Mouse (Mus musculus): ENCODE data around the gene Ppp6r2.

The Ppp6r2 gene

DNA sequence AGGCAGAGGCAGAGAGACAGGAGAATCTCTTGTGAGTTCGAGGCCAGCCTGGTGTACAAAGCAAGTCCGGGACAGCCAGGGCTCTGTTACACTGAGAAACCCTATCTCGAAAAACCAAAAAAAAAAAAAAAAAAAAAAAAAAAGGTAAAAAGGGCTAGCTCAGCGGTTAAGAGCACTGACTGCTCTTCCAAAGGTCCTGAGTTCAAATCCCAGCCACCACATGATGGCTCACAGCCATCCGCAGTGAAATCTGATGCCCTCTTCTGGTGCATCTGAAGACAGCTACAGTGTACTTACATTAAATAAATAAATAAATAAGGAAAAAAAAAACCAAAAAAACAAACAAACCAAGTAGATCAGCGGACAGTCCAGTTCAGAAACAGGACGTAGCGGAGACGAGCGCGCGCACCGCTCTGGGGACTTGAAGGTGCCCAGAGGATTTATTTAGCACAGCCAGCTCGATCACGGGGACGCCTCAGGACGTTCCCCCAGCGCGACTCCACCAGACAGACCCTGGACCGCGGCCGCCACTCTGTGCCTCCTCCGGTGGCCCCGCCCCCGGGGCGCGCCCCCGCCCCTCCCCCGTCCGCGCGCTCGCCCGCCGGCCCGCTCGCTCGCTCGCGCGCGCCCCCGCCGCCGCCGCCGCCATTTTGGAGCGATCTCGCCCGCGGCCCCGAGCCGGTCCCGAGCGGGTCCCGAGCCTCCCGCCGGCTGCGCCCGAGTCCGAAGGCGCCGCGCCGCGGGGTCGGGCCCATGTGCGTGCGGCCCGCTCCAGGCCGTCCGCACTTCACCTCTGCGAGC, at the start of gene Ppp6r2:
Ppp6r2 (plus strand) TSS at position 639 of the 801 bp plus-strand sequence.
- peak; percentile 84 for DNase-seq

GRCm38 (mm10) chr15:89165478-89165877, 45.9 kb upstream of the Ppp6r2 start:
- no peak for DNase-seq

- DNase-seq = no peak
Observed at GRCm38 (mm10) chr15:89168922-89169321, 42.4 kb upstream of the Ppp6r2 start.

DNA sequence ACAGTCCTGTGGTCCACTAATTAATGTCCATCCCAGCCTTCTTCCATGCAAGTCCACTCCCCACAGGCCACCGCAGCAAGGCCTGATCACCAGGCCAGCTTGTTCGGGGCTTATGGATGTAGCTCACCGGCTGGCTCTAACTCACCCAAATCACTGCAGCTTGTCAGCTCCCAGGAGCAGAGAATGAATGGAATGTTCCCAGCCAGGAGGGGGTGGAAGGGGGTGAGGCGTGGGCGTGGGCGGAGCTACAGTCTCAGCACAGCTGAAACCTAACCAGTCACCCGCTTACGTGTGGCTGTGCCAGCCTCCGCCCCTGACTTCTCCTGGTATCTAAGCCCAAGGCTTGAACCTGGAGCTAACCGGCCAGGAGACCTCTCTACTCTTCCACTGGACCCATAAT, 41.9 kb upstream of the Ppp6r2 start:
- DNase-seq = peak; percentile 94

GRCm38 (mm10) chr15:89170102-89170501, 41.3 kb upstream of the Ppp6r2 start:
- peak; percentile 72 for DNase-seq

DNA sequence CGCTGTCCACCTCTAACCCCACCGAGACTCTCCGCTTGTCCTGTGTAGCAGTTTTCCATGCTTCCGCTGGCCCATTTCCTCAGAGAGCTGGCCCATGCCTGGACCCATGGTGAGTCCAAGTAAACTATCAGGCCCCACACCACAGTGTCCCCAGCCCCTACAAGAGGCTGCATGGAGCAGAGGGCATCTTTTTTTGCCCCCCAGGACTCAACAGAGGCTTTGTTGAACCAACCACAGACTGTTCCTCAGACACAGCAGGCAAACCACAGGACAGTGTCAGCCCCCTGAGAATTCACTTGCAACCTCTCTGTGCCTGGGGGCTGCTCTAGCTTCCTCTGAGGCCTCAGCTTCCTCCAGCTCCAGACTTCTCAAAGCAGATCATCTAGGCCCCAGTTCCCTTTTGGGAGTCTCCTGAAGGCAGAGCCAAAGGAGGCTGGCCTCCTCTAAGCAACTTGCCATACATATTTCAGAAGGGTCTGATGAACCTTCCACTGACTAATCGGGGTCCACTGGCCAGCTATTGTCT, 39.8 kb upstream of the Ppp6r2 start:
- no peak for DNase-seq

DNA sequence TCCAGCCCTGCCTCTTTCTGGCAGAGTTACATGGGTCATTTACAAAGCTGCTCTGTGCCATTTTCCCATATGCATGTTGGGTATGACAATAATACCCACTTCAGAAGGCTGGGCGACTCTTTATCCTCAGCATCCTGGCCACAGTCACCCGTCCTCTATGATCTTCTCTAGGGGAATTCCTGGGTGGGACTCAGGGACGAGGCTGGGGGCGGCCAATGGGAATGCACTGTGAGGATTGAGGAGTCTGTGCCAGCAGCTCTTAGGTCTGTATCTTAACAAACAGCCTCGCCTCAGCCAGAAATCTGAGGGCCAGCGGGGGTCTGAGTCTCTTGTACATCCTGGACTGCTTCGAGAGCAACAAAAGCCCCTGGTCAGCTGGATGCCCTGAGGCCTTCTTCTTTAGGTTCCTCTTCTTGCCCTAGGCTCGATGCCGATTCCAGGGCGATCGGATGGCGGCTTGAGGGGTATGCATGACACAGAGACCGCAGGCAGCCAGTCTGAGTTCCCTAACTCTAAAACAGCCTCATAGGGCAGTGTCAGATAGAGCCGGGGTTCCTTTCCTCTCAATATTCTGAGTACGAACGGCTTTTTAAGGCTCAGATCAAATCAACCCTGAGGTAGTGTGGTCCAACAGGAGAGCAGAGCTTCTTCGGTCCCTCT, 38.9 kb upstream of the Ppp6r2 start:
- no peak for DNase-seq

GRCm38 (mm10) chr15:89173024-89173905, 38.1 kb upstream of the Ppp6r2 start:
- peak; percentile 82 for DNase-seq

DNA sequence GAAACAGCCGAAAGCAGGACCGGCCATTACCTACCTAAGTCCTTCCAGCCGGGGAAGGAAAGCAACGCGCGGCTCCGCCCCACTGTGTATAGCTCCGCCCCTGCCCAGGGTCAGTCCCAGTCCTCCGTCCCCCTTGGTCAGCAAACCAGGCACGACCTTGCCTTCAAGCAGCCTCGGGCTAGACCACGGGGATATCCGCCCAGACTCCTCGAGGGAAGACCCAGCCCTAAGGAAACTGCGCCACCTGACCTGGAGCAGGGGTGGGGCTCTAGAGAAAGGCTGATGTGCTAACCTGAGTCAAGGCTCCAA, 37.5 kb upstream of the Ppp6r2 start:
- DNase-seq = peak; percentile 88

DNA sequence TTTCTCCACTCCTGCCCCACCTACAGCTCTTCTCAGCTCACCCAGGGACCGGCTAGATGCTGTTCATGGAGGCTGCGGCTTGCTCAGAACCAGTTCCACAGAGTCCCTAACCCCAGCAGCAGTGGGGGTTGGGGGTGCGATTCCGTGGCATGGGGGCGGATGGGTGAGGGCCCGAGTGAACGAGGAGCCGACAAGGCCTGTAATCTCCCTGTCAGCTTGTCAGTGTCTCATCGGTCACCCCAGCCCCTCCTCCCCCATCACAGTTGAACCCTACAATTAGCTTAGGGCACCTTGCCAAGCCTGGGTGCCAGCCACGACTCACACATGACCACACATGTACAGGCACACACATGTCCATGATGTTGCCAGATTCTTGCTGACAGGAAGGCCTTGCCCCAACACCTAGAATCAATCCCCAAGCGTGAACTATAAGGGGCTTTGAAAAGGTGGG, 36.4 kb upstream of the Ppp6r2 start:
- DNase-seq = peak; percentile 57

GRCm38 (mm10) chr15:89175411-89176155, 35.8 kb upstream of the Ppp6r2 start:
- DNase-seq = no peak

DNA sequence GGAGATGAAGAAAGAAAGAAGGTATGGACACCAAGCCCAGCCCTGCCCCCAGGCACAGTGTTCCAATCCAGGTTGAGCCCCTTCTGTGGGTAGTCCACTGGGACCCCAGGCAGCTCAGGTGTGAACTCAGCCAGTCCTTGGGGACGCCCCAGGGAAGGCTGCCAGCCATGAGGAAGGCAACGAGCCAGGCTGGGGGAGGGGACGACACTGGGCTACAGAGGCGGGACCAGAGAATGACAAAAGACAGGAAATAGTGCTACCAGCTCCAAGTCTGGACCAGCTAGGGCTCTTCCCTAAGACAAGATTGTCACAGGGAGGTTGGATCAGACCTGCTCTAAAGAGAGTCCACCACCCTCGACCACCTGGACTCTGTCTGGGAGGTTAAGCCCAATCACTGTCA, 34.2 kb upstream of the Ppp6r2 start:
- peak; percentile 96 for DNase-seq

- DNase-seq = no peak
Observed at GRCm38 (mm10) chr15:89177576-89178259, 33.6 kb upstream of the Ppp6r2 start.

DNA sequence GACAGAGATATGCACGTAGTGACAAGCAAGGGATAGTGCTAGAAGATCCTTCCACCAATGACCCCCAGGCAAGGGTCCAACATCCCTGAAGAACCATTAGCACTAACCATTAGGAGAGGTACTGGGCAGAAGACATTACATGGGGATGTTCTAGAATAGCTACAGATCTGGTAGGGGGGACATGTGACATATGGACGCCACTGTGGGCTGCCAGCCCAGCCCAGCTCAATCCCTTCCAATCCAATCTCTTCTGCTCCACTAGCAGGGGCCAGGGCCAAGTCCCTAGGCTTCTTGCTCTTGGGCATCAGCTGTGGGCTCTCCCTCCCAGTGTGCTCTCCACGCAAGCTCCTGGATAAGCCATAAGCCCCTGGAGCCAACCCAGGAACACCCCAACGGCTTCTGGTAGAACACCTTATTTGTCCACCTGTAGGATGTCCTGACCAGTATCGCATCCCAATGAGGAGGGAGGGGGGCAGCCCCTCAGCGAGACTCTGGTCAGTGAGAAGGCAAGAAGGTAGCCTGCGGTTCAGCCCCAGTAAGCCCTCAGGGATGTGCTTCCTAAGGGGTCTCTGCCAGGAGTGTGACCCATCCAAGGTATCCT, 33.0 kb upstream of the Ppp6r2 start:
- no peak for DNase-seq

GRCm38 (mm10) chr15:89178954-89179629, 32.3 kb upstream of the Ppp6r2 start:
- DNase-seq = peak; percentile 87

- DNase-seq = no peak
Observed at GRCm38 (mm10) chr15:89179630-89179964, 31.8 kb upstream of the Ppp6r2 start.

DNA sequence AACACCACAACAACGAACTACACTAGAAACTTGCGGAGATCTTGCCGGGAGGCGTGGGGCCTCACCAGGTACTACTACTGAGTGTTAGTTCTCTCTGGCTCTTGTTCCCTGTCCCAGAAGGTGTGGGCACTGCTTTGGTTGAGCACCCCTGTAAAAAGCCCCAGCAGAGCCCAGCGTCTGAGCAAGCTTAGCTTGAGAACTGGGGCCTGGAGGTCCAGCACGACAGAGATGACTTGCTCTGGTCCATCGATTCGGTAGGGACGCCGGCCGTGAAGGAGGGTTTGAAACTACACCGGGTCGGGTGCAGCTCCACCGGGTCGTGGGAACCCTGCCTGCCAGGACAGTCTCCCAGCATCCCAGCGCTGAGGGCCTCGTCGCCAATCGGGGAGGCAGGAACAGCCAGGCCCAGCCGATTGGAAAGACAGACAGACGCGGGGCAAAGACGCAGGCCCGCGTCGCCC, 31.2 kb upstream of the Ppp6r2 start:
- DNase-seq = peak; percentile 66

DNA sequence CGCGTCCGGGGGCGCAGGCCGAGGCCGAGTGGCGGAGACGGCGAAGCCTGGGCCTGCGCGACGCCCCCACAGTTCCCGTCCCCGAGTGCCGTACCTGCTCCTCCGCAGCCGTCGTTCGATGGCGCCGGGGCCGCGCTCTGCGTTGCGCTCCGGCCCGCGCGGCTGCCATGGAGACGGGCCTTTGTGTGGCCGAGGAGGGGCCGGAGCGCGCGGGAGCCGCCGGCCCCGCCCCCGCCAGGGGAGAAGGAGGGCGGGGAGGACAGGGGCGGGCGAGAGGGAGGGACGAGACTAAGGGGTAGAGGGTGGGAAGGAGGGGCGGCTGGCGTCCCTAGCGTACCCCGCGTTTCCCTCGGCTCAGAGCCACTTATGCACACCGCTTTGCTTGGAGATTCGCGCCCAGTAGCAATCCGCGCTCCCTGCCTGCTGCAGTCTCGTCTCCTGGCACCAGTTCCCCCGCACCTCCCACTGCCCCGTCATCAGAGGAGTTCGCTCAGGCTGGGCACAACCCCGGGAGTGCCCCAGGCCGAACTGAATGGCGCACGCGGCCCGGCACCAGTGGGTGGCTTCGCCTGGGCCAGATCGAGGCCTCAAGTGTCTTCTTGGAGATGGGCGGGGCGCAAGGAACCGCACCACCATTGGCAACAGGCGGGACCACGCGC, 30.7 kb upstream of the Ppp6r2 start, which contains the start of gene Plxnb2:
Plxnb2 (minus strand) TSS at position 218 of the 659 bp plus-strand sequence.
- peak; percentile 87 for DNase-seq

DNA sequence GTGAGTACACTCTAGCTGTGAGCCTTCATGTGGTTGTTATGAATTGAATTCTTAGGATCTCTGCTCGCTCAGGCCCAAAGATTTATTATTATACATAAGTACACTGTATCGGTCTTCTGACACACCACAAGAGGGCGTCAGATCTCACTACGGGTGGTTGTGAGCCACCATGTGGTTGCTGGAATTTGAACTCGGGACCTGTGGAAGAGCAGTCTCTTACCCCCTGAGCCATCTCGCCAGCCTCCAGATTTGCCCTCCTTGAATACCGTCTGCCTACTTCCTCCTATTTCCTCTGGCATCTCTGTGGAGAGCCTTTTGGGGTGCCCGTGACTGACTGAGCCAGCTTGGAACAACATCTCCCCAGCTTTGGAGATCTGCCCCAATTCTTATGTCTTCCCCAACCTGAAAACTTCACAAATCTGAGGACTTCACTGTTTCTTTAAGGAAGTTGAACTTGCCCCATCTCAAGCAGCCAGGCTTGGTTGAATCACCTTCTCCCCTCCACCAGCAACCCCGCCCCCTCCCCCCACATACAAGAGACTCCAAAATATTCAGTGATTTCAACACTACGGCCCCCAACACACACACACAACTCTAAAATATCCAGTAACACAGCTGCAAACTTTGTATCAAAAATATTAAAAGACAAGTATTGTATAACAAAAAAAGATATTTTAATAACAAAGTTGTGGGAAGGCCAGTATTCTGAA, 29.6 kb upstream of the Ppp6r2 start:
- DNase-seq = no peak
